In genomic region chr13:47836491-47836890, GRCm38 (mm10) we compare ENCODE assay signal across 8 mouse cellular contexts.
A peak's percentile ranks its signal among the peaks of the same experiment; 100 is the strongest.
DNase-seq lines count a peak whose midpoint lies in the region; ATAC-seq and TF ChIP-seq lines count a peak whose summit lies in the region.

No protein-coding gene starts in this region.

- TF ChIP-seq POLR2A in heart, adult 2 months (IDR thresholded peaks at IDR 0.05; ENCODE audit: insufficient read depth, low read depth, low read length) = no peak

- H3K27me3 ChIP-seq in heart, adult 2 months (ENCODE audit: control insufficient read depth, insufficient read depth, low read length) = no peaks in the 10 kb centered on the region
- no peaks in the 10 kb centered on the region for H3K27me3 ChIP-seq in embryonic facial prominence, embryonic 14.5 days (replicated peaks; ENCODE audit: control insufficient read depth, insufficient read depth, low read length)

- no peaks in the 10 kb centered on the region for H3K36me3 ChIP-seq in heart, adult 2 months (ENCODE audit: control insufficient read depth, insufficient read depth, low read length)
- H3K36me3 ChIP-seq in embryonic facial prominence, embryonic 14.5 days (ENCODE audit: control insufficient read depth, insufficient read depth, low read length) = no peaks in the 10 kb centered on the region

- peak; percentile 25 to 34 for DNase-seq in heart, adult 2 months
- DNase-seq in heart, adult 9 months (ENCODE audit: low spot score in 2 of 2) = no peak
- peak; percentile 10 for DNase-seq in ovary, adult 18-20 months (ENCODE audit: low spot score)
- no peak for DNase-seq in ovary, postnatal 10 days (ENCODE audit: low spot score)
- DNase-seq in embryonic facial prominence, embryonic 14.5 days (ENCODE audit: low spot score) = peak; percentile 59
- peak; percentile 23 to 28 for DNase-seq in left cerebral cortex, postnatal 36 days (ENCODE audit: low spot score in 2 of 2)
- DNase-seq in urinary bladder, postnatal 14 days (ENCODE audit: low spot score) = peak; percentile 56
- DNase-seq in thymus, adult 18-20 months = no peak

- 37% methylated on average over 9 of the region's 9 CpGs for WGBS in heart, adult 2 months
- 32% methylated on average over 9 of the region's 9 CpGs for WGBS in embryonic facial prominence, embryonic 14.5 days

- no peaks in the 10 kb centered on the region for H3K9me3 ChIP-seq in embryonic facial prominence, embryonic 14.5 days (ENCODE audit: control insufficient read depth, low read length)

- H3K4me1 ChIP-seq in heart, adult 2 months (ENCODE audit: control insufficient read depth, insufficient read depth, low read length) = no peaks in the 10 kb centered on the region
- H3K4me1 ChIP-seq in embryonic facial prominence, embryonic 14.5 days (ENCODE audit: control insufficient read depth, insufficient read depth, low read length) = no peaks in the 10 kb centered on the region

- no peak overlapping the region for H3K27ac ChIP-seq in heart, adult 2 months
- no peak overlapping the region for H3K27ac ChIP-seq in embryonic facial prominence, embryonic 14.5 days (replicated peaks; ENCODE audit: low read depth, low read length)

- TF ChIP-seq CTCF in heart, adult 2 months (IDR thresholded peaks at IDR 0.05) = peak; percentile 56

- no peak overlapping the region for H3K4me3 ChIP-seq in heart, adult 2 months
- H3K4me3 ChIP-seq in embryonic facial prominence, embryonic 14.5 days (ENCODE audit: low read depth, low read length) = no peak overlapping the region

- TF ChIP-seq EP300 in heart, adult 2 months (IDR thresholded peaks at IDR 0.05; ENCODE audit: insufficient read depth, low read depth, low read length) = no peak

- no peaks in the 10 kb centered on the region for H3K79me2 ChIP-seq in heart, adult 2 months (replicated peaks; ENCODE audit: control insufficient read depth, insufficient read depth, low read length)

- H3K9ac ChIP-seq in heart, adult 2 months (ENCODE audit: low read depth, low read length) = no peak overlapping the region
- no peak overlapping the region for H3K9ac ChIP-seq in embryonic facial prominence, embryonic 14.5 days (ENCODE audit: low read depth, low read length)

- H3K4me2 ChIP-seq in embryonic facial prominence, embryonic 14.5 days (ENCODE audit: low read depth, low read length) = no peak overlapping the region

- ATAC-seq in embryonic facial prominence, embryonic 14.5 days (ENCODE audit: low read depth) = no peak

- intact Hi-C loops in heart, adult 2 months (cut with DNase I) = loop anchor here (5.0 kb wide), 1 partner anchor 436 kb away; no protein-coding TSS in a partner anchor
- intact Hi-C loops in left cerebral cortex, postnatal 36 days (cut with DNase I) = loop anchor here (10.0 kb wide), 1 partner anchor 428 kb away; the partner anchor contains the start of gene Id4

Comparison
In these comparisons a context has a peak if more than half of its experiments do, and no peak if none do; other contexts are left out.
1. DNase-seq: peak in heart, adult 2 months (2 of 2), ovary, adult 18-20 months (single experiment), embryonic facial prominence, embryonic 14.5 days (single experiment), left cerebral cortex, postnatal 36 days (2 of 2) and urinary bladder, postnatal 14 days (single experiment); none in heart, adult 9 months (0 of 2), ovary, postnatal 10 days (single experiment) and thymus, adult 18-20 months (0 of 2).